Mouse (Mus musculus) right cerebral cortex, postnatal 25 days (tissue): ENCODE measurements at regions not wholly inside any gene's neighbourhood (a gene's known extent, or its start where the extent isn't known, plus 50 kb on each side); places are given as distances from the start of the nearest gene placed in this dataset.

ENCODE experiments used
- DNase-seq: peaks from one replicate; pipeline ENCODE4 v3.0.0; 2022

GRCm38 (mm10) chr8:90635766-90636492 is 181.3 kb downstream of the Gm19935 start:
- DNase-seq: no peak

DNA sequence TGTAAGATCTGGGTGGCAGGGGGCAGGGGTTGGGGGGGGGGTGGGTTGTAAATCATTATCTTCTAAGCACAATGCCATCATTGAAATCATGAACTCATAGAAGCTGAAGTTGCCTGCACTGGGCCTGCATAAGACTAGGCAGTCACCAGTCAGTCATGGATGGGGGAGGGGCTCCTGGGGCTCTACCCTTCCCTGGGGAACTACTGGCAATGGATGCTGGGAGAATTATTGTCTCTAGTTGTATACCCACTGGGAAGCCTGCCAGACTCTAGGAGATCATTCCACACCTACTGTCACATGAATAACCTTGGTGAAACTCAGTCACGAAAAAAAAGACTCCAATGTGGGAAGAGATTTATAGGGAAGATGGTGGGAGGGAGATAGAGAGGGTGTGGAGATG is 186.4 kb downstream of the Gm19935 start:
- no peak for DNase-seq

GRCm38 (mm10) chr8:90608410-90608809 is 208.8 kb downstream of the Gm19935 start:
- DNase-seq: no peak

GRCm38 (mm10) chr8:90600946-90601695 is 216.1 kb downstream of the Gm19935 start:
- no peak for DNase-seq

GRCm38 (mm10) chr8:90597376-90597775 is 219.8 kb downstream of the Gm19935 start:
- DNase-seq: no peak

DNA sequence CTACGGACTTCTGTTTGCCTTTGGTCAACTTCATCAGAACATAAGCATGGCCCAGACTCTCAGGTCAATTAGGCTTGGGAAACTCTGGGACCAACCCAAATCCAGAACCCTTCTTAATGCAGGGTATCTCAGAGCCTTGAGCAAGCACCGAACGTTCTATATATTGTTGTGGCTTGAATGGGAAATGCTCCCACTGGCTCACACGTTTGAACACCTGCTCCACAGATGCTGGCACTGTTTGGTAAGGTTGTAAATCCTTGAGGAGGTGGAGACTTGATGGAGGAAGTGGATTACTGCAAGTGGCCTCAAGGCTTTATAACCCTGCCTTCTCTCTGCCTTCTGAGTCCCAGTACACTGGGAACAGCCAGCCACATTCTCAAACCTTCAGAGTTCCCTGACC is 231.3 kb upstream of the Tox3 start:
- DNase-seq: no peak

- DNase-seq: no peak
These were observed 228.8 kb upstream of the Tox3 start for GRCm38 (mm10) chr8:90576976-90577375.

- DNase-seq: no peak
These were observed 226.5 kb upstream of the Tox3 start for GRCm38 (mm10) chr8:90574676-90575075.

DNA sequence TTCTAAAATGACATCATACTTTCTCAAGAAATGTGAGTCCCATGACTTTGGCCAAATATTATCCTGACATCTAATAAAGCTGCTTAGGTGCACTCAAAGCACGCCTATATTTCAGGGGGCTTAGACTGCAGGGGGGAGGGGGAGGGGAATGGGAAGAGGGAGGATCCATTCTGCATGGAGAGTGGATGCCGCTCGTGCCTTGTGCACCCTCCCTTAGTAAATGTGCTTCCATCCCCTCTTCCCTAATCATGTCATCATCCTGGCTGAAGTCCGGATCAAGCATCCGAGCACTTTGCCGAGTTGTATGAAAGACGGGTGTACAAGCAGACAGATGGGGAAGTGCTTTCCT is 207.9 kb upstream of the Tox3 start:
- no peak for DNase-seq

- no peak for DNase-seq
These were observed 207.4 kb upstream of the Tox3 start for GRCm38 (mm10) chr8:90555415-90556078.

GRCm38 (mm10) chr8:90547276-90547675 is 199.1 kb upstream of the Tox3 start:
- no peak for DNase-seq

GRCm38 (mm10) chr8:90542619-90543018 is 194.5 kb upstream of the Tox3 start:
- DNase-seq: peak; percentile 35

DNA sequence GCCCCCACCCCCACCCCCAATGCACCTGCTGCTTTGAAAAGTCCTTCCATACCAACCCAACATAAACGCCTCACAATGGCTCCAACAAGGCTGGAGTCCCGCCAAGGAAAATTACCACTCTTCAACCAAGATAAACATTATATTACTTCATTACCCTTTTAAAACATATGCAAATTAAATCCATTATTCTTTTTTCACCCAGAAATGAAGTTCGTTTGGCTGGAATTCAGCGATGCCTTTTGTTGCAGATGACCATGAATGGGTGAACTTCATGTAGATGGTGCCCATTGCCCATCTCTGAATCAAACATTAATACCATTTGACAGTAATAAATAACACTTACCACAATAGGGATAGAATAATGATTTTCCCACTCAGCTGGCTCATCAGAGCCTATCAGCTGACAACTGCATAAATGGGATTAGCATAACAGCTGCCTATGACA is 188.1 kb upstream of the Tox3 start:
- no peak for DNase-seq

DNA sequence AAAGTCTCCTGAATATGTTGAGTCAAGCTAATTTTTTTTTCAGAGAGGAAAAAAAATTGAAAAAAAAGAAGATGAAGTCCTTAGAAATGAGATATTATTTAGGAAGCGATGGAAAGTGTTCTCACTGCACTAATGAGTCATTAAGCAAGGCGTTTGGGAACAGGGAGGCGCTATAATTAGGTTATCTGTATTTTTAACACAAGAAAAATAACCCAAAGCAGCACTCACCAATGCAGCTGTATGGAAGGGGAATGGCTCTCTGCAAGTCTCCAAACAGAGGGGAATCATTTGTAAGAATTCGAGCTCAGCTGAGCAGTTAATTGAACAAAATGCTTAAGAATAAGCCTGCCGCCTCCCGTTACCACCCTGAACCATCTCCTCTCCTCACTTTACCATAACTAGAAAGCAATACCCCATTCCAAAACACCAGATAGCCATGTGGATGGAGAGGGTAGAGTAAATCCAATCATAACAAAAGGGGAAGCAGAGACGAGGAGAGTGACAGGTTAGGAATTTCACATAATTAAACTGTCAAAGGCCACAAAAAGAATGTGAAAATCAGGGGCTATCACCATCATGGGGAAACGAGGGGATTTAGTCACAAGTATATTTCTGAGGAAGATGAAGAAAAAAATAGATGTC is 187.5 kb upstream of the Tox3 start:
- no peak for DNase-seq

DNA sequence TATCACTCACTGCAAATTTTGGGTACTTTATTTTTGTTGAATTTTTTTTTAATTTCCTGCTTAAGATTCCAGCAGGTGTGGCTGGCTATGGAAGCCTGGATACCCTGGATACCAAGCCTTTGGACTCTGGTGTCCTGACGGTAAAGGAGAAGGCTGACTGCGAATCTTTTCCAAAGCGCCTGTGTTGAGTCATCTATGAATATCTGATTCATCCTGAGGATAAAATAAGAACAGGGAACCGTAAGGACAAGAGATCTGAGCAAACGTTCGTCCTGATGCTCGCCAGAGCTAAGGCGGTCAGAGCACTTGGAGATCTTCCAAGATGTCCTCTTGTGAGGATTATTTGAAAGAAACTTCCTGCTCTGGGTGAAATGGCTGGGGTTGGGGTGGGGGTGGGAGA is 173.2 kb upstream of the Tox3 start:
- no peak for DNase-seq

DNA sequence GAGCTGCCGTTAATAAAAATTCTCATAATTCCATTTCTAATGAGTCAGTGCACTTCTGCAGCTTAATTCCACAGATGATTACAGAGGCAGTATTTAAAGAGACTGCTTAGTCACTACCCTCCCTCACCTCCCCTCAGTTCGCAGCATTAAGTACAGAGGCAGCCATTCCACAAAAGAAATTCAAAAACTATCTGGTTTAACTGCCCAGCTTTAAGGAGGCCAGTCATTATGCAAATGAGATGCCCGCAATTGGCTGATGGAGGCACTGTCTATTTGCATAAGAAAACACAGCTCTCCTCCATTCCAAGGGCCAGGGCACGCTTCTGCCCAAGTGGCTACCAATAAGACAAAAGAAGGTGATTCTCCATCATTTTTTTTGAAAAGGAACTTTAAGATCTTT is 172.0 kb upstream of the Tox3 start:
- no peak for DNase-seq

GRCm38 (mm10) chr8:90519567-90519966 is 171.4 kb upstream of the Tox3 start:
- DNase-seq: no peak

DNA sequence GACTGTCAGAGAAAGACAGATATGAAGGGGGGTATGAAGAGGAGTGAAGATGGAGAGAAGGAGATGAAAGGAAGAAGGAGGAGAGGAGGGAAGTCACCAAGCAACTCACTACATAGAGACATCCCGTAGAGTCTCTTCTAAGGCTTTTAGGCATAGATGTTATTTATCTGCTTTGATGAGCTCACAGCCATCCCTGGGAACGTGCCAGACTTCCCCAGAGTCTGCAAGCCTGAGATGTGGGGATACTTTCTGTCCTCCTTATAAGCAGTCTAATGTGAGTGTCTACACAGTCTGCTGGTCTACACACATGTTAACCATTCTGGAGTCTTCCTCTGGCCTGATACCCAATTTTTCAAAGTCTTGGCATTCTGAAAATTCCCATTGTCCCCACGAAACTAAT is 166.0 kb upstream of the Tox3 start:
- no peak for DNase-seq

- no peak for DNase-seq
These were observed 165.5 kb upstream of the Tox3 start for GRCm38 (mm10) chr8:90513601-90514000.

DNA sequence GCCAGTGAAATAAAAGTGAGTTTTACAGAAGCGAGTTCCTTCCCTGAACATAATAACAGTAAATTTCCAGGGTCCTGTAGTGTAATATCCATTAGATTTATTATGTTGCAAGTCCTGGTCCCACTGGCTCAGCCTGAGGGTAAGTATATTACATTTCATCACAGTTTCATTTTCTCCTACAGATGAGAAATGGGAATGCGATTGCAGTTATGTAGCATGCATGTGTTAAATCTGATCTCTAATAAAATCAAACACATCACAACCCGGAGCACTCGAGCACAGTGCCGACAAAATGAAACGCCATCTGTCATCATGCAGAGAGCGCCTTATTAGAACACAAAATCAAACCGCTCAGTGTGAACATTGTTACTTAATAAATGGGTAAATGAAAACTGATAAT is 165.0 kb upstream of the Tox3 start:
- no peak for DNase-seq

DNA sequence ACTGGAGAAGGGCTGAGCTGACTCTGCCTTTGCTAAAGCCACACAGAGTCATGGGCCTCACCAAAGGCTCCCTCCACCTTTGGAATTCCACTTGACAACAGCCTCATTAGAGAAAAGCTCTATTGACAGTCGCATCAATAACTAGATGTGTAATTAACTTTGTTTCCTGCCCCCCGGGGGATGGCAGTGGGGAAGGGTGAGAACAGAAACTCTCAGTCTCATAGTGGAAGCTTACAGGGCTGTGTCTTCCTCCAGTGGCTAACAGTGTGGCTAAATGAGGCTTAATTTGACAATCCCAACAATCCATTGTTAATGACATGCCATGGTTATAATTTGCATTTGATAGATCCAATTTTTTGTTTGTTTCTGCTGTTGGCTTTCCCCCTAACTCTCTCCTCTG is 164.5 kb upstream of the Tox3 start:
- DNase-seq: no peak

DNA sequence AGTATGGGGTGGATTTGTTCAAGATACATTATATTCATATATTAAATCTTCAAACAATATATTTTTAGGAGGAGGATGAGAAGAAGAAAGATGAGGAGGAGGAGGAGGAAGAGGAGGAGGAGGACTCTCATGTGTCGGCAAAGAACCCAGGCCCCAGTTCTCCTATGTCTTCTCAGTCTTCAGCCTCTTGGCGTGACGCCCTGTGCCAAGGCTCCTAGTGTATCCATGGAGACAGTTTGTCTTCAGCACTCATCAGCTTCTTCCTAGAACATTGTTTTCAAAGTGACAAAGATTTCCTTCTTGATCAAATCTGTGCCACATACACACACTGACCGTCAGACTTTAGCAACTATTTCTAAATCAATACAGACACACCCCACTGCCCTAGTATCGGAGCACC is 156.4 kb upstream of the Tox3 start:
- DNase-seq: no peak

- no peak for DNase-seq
These were observed 155.2 kb upstream of the Tox3 start for GRCm38 (mm10) chr8:90503306-90503705.

GRCm38 (mm10) chr8:90502879-90503278 is 154.7 kb upstream of the Tox3 start:
- DNase-seq: no peak
